Mouse (Mus musculus) liver, adult 2 months (tissue): ENCODE results near the gene Dgkd. TPM values are rescaled to one million over a fixed set of nuclear protein-coding genes. Genes with fewer than 3 reads are reported as not detected.

Source experiments
- DNase-seq: peaks from one replicate; pipeline ENCODE4 v3.0.0-alpha.2; 2011; ENCODE audit warnings: low read depth, low spot score; ENCODE audit errors: extremely low read depth
- H3K27ac ChIP-seq: fragments of 200-500 bp; replicated peaks from 2 replicates; pipeline ENCODE4 v1.5.1; 2012; ENCODE audit warnings: low read depth, mild to moderate bottlenecking, control low read depth, inconsistent platforms, low read length; ENCODE audit not compliant: insufficient read depth
- H3K27me3 ChIP-seq: fragments of 200-500 bp; 2 replicates; pipeline ENCODE4 v1.6.1; 2012; ENCODE audit warnings: mild to moderate bottlenecking, moderate library complexity, low read length, inconsistent platforms; ENCODE audit not compliant: control insufficient read depth, insufficient read depth
- H3K36me3 ChIP-seq: fragments of 200-500 bp; 2 replicates; pipeline ENCODE4 v1.6.1; 2012; ENCODE audit warnings: low read length, inconsistent platforms; ENCODE audit not compliant: control insufficient read depth, insufficient read depth
- H3K4me1 ChIP-seq: fragments of 200-500 bp; 2 replicates; pipeline ENCODE4 v1.6.1; 2011; ENCODE audit warnings: low read length; ENCODE audit not compliant: control insufficient read depth, insufficient read depth
- H3K4me3 ChIP-seq: fragments of 200-500 bp; 2 replicates; pipeline ENCODE4 v1.5.1; 2011; ENCODE audit warnings: low read depth, mild to moderate bottlenecking, control low read depth, low read length, moderate library complexity; ENCODE audit not compliant: insufficient read depth
- H3K79me2 ChIP-seq: fragments of 200-500 bp; 2 replicates; pipeline ENCODE4 v1.6.1; 2012; ENCODE audit warnings: inconsistent platforms, mild to moderate bottlenecking, low read length, moderate library complexity; ENCODE audit not compliant: control insufficient read depth, insufficient read depth
- H3K9ac ChIP-seq: fragments of 200-500 bp; 2 replicates; pipeline ENCODE4 v1.6.1; 2012; ENCODE audit warnings: low read depth, mild to moderate bottlenecking, control low read depth, inconsistent platforms, low read length
- CTCF ChIP-seq: fragments of 200-500 bp; IDR thresholded peaks from 2 replicates; pipeline ENCODE4 v1.5.1; 2011; ENCODE audit warnings: low read depth, low read length, control low read depth
- POLR2A ChIP-seq: fragments of 200-500 bp; IDR thresholded peaks from 2 replicates; pipeline ENCODE4 v1.6.1; 2011; ENCODE audit warnings: low read length, control low read depth; ENCODE audit not compliant: insufficient read depth; ENCODE audit errors: extremely low read depth
- WGBS: fragments of 180-500 bp; shearing (Covaris S2); methylation state at CpG from one replicate; pipeline ENCODE4 v1.1.7; 2018; 5-methylcytosine and 5-hydroxymethylcytosine counted together
- polyA plus RNA-seq: library from polyadenylated mRNA; depleted of rRNA; stranded (reverse); fragments of >200 nt; gene quantifications from 2 replicates; pipeline ENCODE4 v1.2.3, GENCODE M21; 2012
- total RNA-seq: library from RNA; depleted of rRNA; stranded (reverse); fragments of >200 nt; gene quantifications from 2 replicates; pipeline ENCODE4 v1.2.3, GENCODE M21; 2014

Gene Dgkd
- total and polyA plus RNA-seq, 2 experiments, result 9.6 to 12.4 TPM

DNA sequence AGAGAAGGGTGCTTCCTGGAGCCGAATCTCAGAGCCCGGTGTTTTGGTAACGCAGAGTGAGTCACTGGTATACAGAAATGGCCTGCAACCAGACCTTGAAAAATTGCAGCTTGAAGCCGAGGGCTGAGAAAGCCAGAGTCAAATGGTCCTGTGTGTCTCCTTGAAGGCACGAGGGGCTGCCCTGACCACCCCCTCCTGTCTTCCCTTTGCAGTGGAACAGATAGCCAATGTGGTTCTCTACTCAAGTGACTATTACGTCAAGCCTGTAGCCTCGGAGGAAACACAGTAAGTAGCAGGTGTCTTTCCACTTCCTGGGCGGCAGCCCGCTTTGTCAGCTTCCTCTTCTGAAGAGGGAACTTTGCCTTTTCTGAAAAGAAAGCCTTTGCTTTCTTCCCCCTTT, 24.9 kb upstream of the Dgkd start:
- DNase-seq, result peak; percentile 37
- no peaks in the 10 kb centered on the region for H3K36me3 ChIP-seq
- no peak overlapping the region for H3K4me3 ChIP-seq
- no peaks in the 10 kb centered on the region for H3K27me3 ChIP-seq
- WGBS, result 82% methylated on average over 9 of the region's 9 CpGs
- H3K79me2 ChIP-seq, result no peaks in the 10 kb centered on the region
- H3K4me1 ChIP-seq, result peaks cover 2% of the 10 kb centered on the region; the same call in 1 of the 2 replicates
- no peak overlapping the region for H3K9ac ChIP-seq
- no peak overlapping the region for H3K27ac ChIP-seq
- TF ChIP-seq POLR2A, result no peak
- TF ChIP-seq CTCF, result no peak

GRCm38 (mm10) chr1:87828926-87829580, 24.0 kb upstream of the Dgkd start:
- Histone ChIP-seq H3K4me3 (no peak overlapping the region), H3K9ac (no peak overlapping the region), H3K36me3 (no peaks in the 10 kb centered on the region), H3K4me1 (peaks cover 2% of the 10 kb centered on the region; the same call in 1 of the 2 replicates), H3K27me3 (no peaks in the 10 kb centered on the region), H3K79me2 (no peaks in the 10 kb centered on the region), H3K27ac (no peak overlapping the region)
- whole genome bisulfite sequencing, result 39% methylated on average over 7 of the region's 7 CpGs
- TF ChIP-seq POLR2A (no peak), CTCF (no peak)
- DNase-seq, result no peak

- DNase-seq, result no peak
- H3K9ac ChIP-seq, result no peak overlapping the region
- WGBS, result 73% methylated on average over 6 of the region's 6 CpGs
- peaks cover 2% of the 10 kb centered on the region; the same call in 1 of the 2 replicates for H3K4me1 ChIP-seq
- no peaks in the 10 kb centered on the region for H3K27me3 ChIP-seq
- H3K36me3 ChIP-seq, result no peaks in the 10 kb centered on the region
- no peak overlapping the region for H3K27ac ChIP-seq
- H3K4me3 ChIP-seq, result no peak overlapping the region
- TF ChIP-seq CTCF (no peak), POLR2A (no peak)
- no peaks in the 10 kb centered on the region for H3K79me2 ChIP-seq
Observed at GRCm38 (mm10) chr1:87829621-87830211, 23.4 kb upstream of the Dgkd start.

- H3K79me2 ChIP-seq, result no peaks in the 10 kb centered on the region
- no peaks in the 10 kb centered on the region for H3K4me1 ChIP-seq
- H3K9ac ChIP-seq, result no peak overlapping the region
- WGBS, result 97% methylated on average over 1 of the region's 1 CpGs
- H3K4me3 ChIP-seq, result no peak overlapping the region
- no peak for DNase-seq
- no peak overlapping the region for H3K27ac ChIP-seq
- no peaks in the 10 kb centered on the region for H3K27me3 ChIP-seq
- no peaks in the 10 kb centered on the region for H3K36me3 ChIP-seq
- no peak for TF ChIP-seq POLR2A
- no peak for TF ChIP-seq CTCF
Observed at GRCm38 (mm10) chr1:87836453-87836852, 16.6 kb upstream of the Dgkd start.

DNA sequence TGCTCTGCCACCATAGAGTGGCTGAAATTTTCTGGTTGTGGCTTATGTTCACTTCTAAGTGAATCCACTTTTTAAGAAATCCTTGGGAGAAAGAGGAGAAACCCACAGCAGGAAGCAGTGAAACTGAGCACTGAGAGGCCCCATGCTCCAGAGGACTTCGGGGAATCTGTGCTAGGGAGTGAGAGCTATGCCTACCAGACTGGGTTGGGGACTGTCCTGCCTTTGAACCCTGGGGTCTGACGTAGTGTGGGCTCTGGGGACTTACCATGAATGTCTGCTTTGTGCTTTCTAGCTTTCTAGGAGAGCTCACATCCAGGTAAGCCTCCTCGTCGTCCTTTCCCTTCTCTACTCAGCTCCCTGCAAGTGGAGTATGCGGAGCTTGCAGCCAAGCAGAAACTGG, 16.1 kb upstream of the Dgkd start:
- Histone ChIP-seq H3K4me3 (no peak overlapping the region), H3K79me2 (no peaks in the 10 kb centered on the region), H3K27me3 (no peaks in the 10 kb centered on the region), H3K9ac (no peak overlapping the region), H3K36me3 (no peaks in the 10 kb centered on the region), H3K27ac (no peak overlapping the region), H3K4me1 (no peaks in the 10 kb centered on the region)
- WGBS, result 86% methylated on average over 5 of the region's 5 CpGs
- no peak for DNase-seq
- TF ChIP-seq CTCF, result no peak
- TF ChIP-seq POLR2A, result no peak
